Mouse (Mus musculus): ENCODE results near the gene Ahcyl2. TPM values are rescaled to one million over a fixed set of nuclear protein-coding genes. Genes with fewer than 3 reads are reported as not detected.
"Not testable (repeated sequence)": the region's sequence is repeated elsewhere in the genome, so short reads cannot be mapped to it uniquely, and the experiment has no call there.

Gene Ahcyl2
- polyA plus RNA-seq, 1 experiment from 2014 or later = 54.6 TPM

GRCm38 (mm10) chr6:29756001-29756400 is 11.8 kb upstream of the Ahcyl2 start:
- Histone ChIP-seq H3K4me3 (ENCODE audit: low read depth, low read length) (no peak overlapping the region), H3K9me3 (ENCODE audit: control insufficient read depth, low read length) (no peaks in the 10 kb centered on the region), H3K36me3 (ENCODE audit: control insufficient read depth, insufficient read depth, low read length) (peaks cover 9% of the 10 kb centered on the region; the same call in 1 of the 2 replicates), H3K27me3 (ENCODE audit: control insufficient read depth, insufficient read depth, low read length) (no peaks in the 10 kb centered on the region), H3K27ac (replicated peaks) (no peak overlapping the region), H3K9ac (ENCODE audit: low read length) (no peak overlapping the region), H3K4me2 (replicated peaks; ENCODE audit: low read depth) (no peak overlapping the region), H3K4me1 (replicated peaks; ENCODE audit: control insufficient read depth, insufficient read depth) (no peaks in the 10 kb centered on the region)
- DNase-seq (ENCODE audit: low spot score) (no peak), ATAC-seq (ENCODE audit: low FRiP score, low TSS enrichment) (no peak)
- TF ChIP-seq CTCF (IDR thresholded peaks at IDR 0.05; ENCODE audit: low read depth) = no peak
- TF ChIP-seq EP300 (optimal IDR thresholded peaks at IDR 0.05) = no peak
- 73% methylated on average over 5 of the region's 5 CpGs for WGBS

GRCm38 (mm10) chr6:29756476-29756875 is 11.3 kb upstream of the Ahcyl2 start:
- WGBS = 88% methylated on average over 4 of the region's 4 CpGs
- no peak for ATAC-seq (ENCODE audit: low FRiP score, low TSS enrichment)
- no peak for TF ChIP-seq EP300 (optimal IDR thresholded peaks at IDR 0.05)
- no peak for TF ChIP-seq CTCF (IDR thresholded peaks at IDR 0.05; ENCODE audit: low read depth)

DNA sequence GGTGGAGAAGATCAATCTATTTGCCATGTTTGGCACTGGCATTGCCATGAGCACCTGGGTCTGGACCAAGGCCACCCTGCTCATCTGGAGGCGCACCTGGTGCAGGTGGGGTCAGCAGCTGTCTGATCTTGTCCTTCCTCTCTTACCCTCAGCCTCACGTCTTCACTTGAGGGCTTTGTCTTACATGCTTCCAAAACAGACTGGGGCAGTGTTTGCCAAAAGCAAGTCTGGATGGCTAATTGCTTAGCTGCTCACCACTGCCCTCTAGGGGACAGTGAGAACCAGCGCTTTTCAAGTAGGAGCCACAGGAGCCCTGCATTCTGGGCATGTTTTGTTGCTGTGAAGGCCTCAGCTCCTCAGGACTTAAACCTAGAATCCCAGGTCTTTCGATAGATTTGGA is 9.4 kb upstream of the Ahcyl2 start:
- H3K4me2 ChIP-seq (replicated peaks; ENCODE audit: low read depth) = no peak overlapping the region
- H3K36me3 ChIP-seq (ENCODE audit: control insufficient read depth, insufficient read depth, low read length) = peaks cover 9% of the 10 kb centered on the region; the same call in 1 of the 2 replicates
- peak; percentile 79 for DNase-seq (ENCODE audit: low spot score)
- H3K27me3 ChIP-seq (ENCODE audit: control insufficient read depth, insufficient read depth, low read length) = no peaks in the 10 kb centered on the region
- peak; percentile 95 for TF ChIP-seq CTCF (IDR thresholded peaks at IDR 0.05; ENCODE audit: low read depth)
- no peak for TF ChIP-seq EP300 (optimal IDR thresholded peaks at IDR 0.05)
- ATAC-seq (ENCODE audit: low FRiP score, low TSS enrichment) = no peak; the same call in 1 of the 2 replicates
- 33% methylated on average over 4 of the region's 4 CpGs for WGBS
- no peaks in the 10 kb centered on the region for H3K9me3 ChIP-seq (ENCODE audit: control insufficient read depth, low read length)
- H3K4me1 ChIP-seq (replicated peaks; ENCODE audit: control insufficient read depth, insufficient read depth) = no peaks in the 10 kb centered on the region
- H3K4me3 ChIP-seq (ENCODE audit: low read depth, low read length) = no peak overlapping the region
- no peak overlapping the region for H3K9ac ChIP-seq (ENCODE audit: low read length)
- no peak overlapping the region for H3K27ac ChIP-seq (replicated peaks)

More at GRCm38 (mm10) chr6:29756476-29756875, 11.3 kb upstream of the Ahcyl2 start:
- Histone ChIP-seq H3K4me1 (replicated peaks; ENCODE audit: control insufficient read depth, insufficient read depth) (no peaks in the 10 kb centered on the region), H3K27ac (replicated peaks) (no peak overlapping the region), H3K9me3 (ENCODE audit: control insufficient read depth, low read length) (no peaks in the 10 kb centered on the region), H3K27me3 (ENCODE audit: control insufficient read depth, insufficient read depth, low read length) (no peaks in the 10 kb centered on the region), H3K4me3 (ENCODE audit: low read depth, low read length) (no peak overlapping the region), H3K4me2 (replicated peaks; ENCODE audit: low read depth) (no peak overlapping the region), H3K36me3 (ENCODE audit: control insufficient read depth, insufficient read depth, low read length) (peaks cover 9% of the 10 kb centered on the region; the same call in 1 of the 2 replicates), H3K9ac (ENCODE audit: low read length) (no peak overlapping the region)
- DNase-seq (ENCODE audit: low spot score) = no peak

GRCm38 (mm10) chr6:29759012-29759679 is 8.7 kb upstream of the Ahcyl2 start:
- H3K4me1 ChIP-seq (replicated peaks; ENCODE audit: control insufficient read depth, insufficient read depth) = no peaks in the 10 kb centered on the region
- no peak overlapping the region for H3K4me2 ChIP-seq (replicated peaks; ENCODE audit: low read depth)
- 86% methylated on average over 13 of the region's 13 CpGs for WGBS
- H3K27ac ChIP-seq (replicated peaks) = no peak overlapping the region
- DNase-seq (ENCODE audit: low spot score) = no peak
- no peak overlapping the region for H3K9ac ChIP-seq (ENCODE audit: low read length)
- no peak for ATAC-seq (ENCODE audit: low FRiP score, low TSS enrichment)
- H3K36me3 ChIP-seq (ENCODE audit: control insufficient read depth, insufficient read depth, low read length) = peaks cover 9% of the 10 kb centered on the region; the same call in 1 of the 2 replicates
- no peaks in the 10 kb centered on the region for H3K27me3 ChIP-seq (ENCODE audit: control insufficient read depth, insufficient read depth, low read length)
- no peak for TF ChIP-seq EP300 (optimal IDR thresholded peaks at IDR 0.05)
- TF ChIP-seq CTCF (IDR thresholded peaks at IDR 0.05; ENCODE audit: low read depth) = no peak
- no peaks in the 10 kb centered on the region for H3K9me3 ChIP-seq (ENCODE audit: control insufficient read depth, low read length)
- H3K4me3 ChIP-seq (ENCODE audit: low read depth, low read length) = no peak overlapping the region

DNA sequence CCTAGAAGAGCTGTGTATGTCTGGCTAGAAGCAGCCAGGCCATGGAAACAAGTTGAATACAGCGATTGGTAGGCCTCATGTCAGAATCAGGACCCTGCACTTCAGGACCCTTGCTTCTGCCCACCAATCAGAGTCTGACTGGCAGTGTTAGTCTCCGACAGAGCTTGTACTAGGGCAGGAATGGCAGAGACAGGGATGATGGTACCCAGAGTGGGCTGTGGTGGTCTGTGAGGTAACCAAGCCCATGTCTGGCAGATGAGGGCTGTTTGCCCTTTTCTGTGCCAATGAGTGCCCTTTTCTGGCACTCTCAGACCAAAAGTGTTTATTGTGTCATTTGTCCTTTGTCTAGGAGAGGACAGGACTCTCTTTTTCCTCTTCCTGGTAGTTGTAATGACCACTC is 7.4 kb upstream of the Ahcyl2 start:
- H3K4me1 ChIP-seq (replicated peaks; ENCODE audit: control insufficient read depth, insufficient read depth); DNase-seq (ENCODE audit: low spot score); ATAC-seq (ENCODE audit: low FRiP score, low TSS enrichment); H3K9ac ChIP-seq (ENCODE audit: low read length); H3K4me2 ChIP-seq (replicated peaks; ENCODE audit: low read depth); H3K27ac ChIP-seq (replicated peaks); H3K36me3 ChIP-seq (ENCODE audit: control insufficient read depth, insufficient read depth, low read length); H3K27me3 ChIP-seq (ENCODE audit: control insufficient read depth, insufficient read depth, low read length); H3K4me3 ChIP-seq (ENCODE audit: low read depth, low read length); H3K9me3 ChIP-seq (ENCODE audit: control insufficient read depth, low read length): not testable (repeated sequence)
- WGBS = 78% methylated on average over 2 of the region's 2 CpGs

DNA sequence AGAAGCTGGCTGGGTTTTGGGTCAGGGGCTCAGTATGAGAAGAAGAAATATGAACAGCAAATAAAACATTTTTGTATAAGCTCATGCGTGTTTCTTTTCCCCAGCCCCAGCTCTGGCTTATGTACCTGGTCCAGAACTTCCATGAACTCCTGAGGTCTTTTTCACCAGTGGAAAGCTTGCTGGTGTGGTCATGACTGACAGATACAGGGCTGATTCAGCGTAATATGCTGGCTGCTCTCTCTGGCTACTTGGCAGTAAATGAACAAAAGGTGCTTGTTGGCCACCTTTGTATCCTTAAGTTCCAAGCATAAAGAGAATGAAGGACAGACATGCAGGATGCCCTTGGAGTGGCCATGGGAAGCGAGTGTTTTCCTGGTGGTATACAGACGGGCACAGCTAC is 6.5 kb upstream of the Ahcyl2 start:
- no peaks in the 10 kb centered on the region for H3K4me1 ChIP-seq (replicated peaks; ENCODE audit: control insufficient read depth, insufficient read depth)
- no peak overlapping the region for H3K4me3 ChIP-seq (ENCODE audit: low read depth, low read length)
- DNase-seq (ENCODE audit: low spot score) (no peak), ATAC-seq (ENCODE audit: low FRiP score, low TSS enrichment) (no peak)
- no peak overlapping the region for H3K9ac ChIP-seq (ENCODE audit: low read length)
- TF ChIP-seq CTCF (IDR thresholded peaks at IDR 0.05; ENCODE audit: low read depth) = no peak
- TF ChIP-seq EP300 (optimal IDR thresholded peaks at IDR 0.05) = no peak
- 92% methylated on average over 4 of the region's 4 CpGs for WGBS
- no peak overlapping the region for H3K27ac ChIP-seq (replicated peaks)
- H3K27me3 ChIP-seq (ENCODE audit: control insufficient read depth, insufficient read depth, low read length) = no peaks in the 10 kb centered on the region
- H3K4me2 ChIP-seq (replicated peaks; ENCODE audit: low read depth) = no peak overlapping the region
- no peaks in the 10 kb centered on the region for H3K9me3 ChIP-seq (ENCODE audit: control insufficient read depth, low read length)
- peaks cover 9% of the 10 kb centered on the region; the same call in 1 of the 2 replicates for H3K36me3 ChIP-seq (ENCODE audit: control insufficient read depth, insufficient read depth, low read length)

All from stomach, postnatal 0 days (tissue).